Mouse (Mus musculus) kidney, postnatal 0 days (tissue): ENCODE data around the gene Gjd3. TPM values are rescaled to one million over a fixed set of nuclear protein-coding genes. Genes with fewer than 3 reads are reported as not detected.

Source experiments
- ATAC-seq: fragments of 200-750 bp; cut with Nextera tagmentation; replicated peaks from 2 replicates; pipeline ENCODE4 v1.8.0; 2017; ENCODE audit warnings: low read depth, moderate number of reproducible peaks, moderate TSS enrichment, moderate library complexity; ENCODE audit not compliant: low FRiP score
- DNase-seq: peaks from one replicate; pipeline ENCODE4 v3.0.0-alpha.2; 2016; ENCODE audit warnings: low spot score
- H3K27ac ChIP-seq: fragments of 300-500 bp; sonication (generic); 2 replicates; pipeline ENCODE4 v1.5.1; 2014; ENCODE audit warnings: mild to moderate bottlenecking
- H3K27me3 ChIP-seq: fragments of 300-500 bp; sonication (generic); 2 replicates; pipeline ENCODE4 v1.6.1; 2014; ENCODE audit warnings: low read length, mixed read lengths; ENCODE audit not compliant: insufficient read depth
- H3K36me3 ChIP-seq: fragments of 300-500 bp; sonication (generic); 2 replicates; pipeline ENCODE4 v1.6.1; 2014; ENCODE audit warnings: low read length, mixed read lengths; ENCODE audit not compliant: insufficient read depth
- H3K4me1 ChIP-seq: fragments of 300-500 bp; sonication (generic); replicated peaks from 2 replicates; pipeline ENCODE4 v1.6.1; 2014; ENCODE audit warnings: antibody characterized with exemption, low read length, mixed read lengths; ENCODE audit not compliant: insufficient read depth
- H3K4me2 ChIP-seq: fragments of 300-500 bp; sonication (generic); 2 replicates; pipeline ENCODE4 v1.6.1; 2014; ENCODE audit warnings: mild to moderate bottlenecking, low read length, moderate library complexity, mixed read lengths
- H3K4me3 ChIP-seq: fragments of 300-500 bp; sonication (generic); replicated peaks from 2 replicates; pipeline ENCODE4 v1.5.1; 2014; ENCODE audit warnings: low read depth, low read length
- H3K9ac ChIP-seq: fragments of 300-500 bp; sonication (generic); 2 replicates; pipeline ENCODE4 v1.6.1; 2014; ENCODE audit warnings: low read depth, low read length
- H3K9me3 ChIP-seq: fragments of 300-500 bp; sonication (generic); replicated peaks from 2 replicates; pipeline ENCODE4 v1.6.1; 2016; ENCODE audit warnings: low read length, inconsistent platforms, mixed read lengths
- CTCF ChIP-seq: IDR thresholded peaks from 2 replicates; pipeline ENCODE4 v1.5.1; 2016; ENCODE audit warnings: antibody characterized with exemption, low read depth, mild to moderate bottlenecking, moderate library complexity
- WGBS: fragments of 180-500 bp; shearing (Covaris S2); extraction: QIAGEN DNeasy Blood & Tissue Kit; methylation state at CpG from one replicate; pipeline ENCODE4 v1.1.7; 2014; 5-methylcytosine and 5-hydroxymethylcytosine counted together
- polyA plus RNA-seq: library from polyadenylated mRNA; unstranded; fragments of >200 nt; fragmentation: Nextera tagmentation; extraction: Ambion mirVana; gene quantifications from 2 replicates; pipeline ENCODE4 v1.2.1, GENCODE M21; 2015

The Gjd3 gene
- polyA plus RNA-seq, 1 experiment from 2014 or later: 1.1 TPM

DNA sequence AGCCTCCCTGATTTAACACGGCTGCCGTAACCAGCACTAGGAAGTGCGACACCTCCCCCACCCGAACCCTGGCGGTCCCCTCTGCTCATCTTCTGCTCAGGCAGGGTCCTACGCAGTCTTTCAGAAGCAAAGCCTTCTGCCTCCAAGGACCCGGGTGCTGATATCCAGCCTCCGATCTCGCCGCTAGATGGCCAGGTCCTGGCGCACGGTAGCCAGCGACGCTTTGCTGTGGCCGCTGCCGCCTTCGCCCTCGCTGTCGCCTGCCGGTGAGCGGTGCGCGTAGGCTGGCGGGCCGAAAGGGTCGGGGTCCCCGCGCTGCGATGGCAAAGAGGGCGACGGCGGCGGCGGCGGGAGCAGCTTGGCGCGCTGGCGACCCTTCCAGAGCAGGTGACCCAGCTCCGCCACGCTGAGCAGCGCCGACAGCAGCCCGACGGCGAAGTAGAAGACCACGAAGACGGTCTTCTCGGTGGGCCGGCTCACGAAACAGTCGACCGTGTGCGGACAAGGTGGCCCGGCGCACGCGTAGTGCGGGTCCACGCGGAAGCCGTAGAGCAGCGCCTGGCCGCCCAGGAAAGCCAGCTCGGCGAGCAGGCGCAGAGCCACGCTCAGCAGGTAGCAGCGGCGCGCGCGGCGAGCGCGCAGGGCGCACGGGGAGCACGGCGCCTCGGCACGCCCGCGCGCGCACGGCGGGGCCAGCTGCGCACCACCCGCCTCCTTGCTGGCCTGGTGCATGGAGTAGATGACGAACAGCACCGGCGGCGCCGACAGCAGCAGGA is 631 bp downstream of the Gjd3 start:
- peak; percentile 73 for TF ChIP-seq CTCF
- H3K27ac ChIP-seq: no peak overlapping the region
- peak; percentile 86 for DNase-seq
- H3K9me3 ChIP-seq: no peaks in the 10 kb centered on the region
- WGBS: under 1% methylated on average over 88 of the region's 94 CpGs
- no peaks in the 10 kb centered on the region for H3K36me3 ChIP-seq
- peak; percentile 53; the same call in 1 of the 2 replicates for ATAC-seq
- peak overlapping the region; percentile 98 for H3K4me2 ChIP-seq
- peaks cover 6% of the 10 kb centered on the region; the same call in 1 of the 2 replicates for H3K4me1 ChIP-seq
- no peaks in the 10 kb centered on the region; the same call in 1 of the 2 replicates for H3K27me3 ChIP-seq
- H3K9ac ChIP-seq: peak overlapping the region; percentile 57
- peak overlapping the region; percentile 54 for H3K4me3 ChIP-seq

DNA sequence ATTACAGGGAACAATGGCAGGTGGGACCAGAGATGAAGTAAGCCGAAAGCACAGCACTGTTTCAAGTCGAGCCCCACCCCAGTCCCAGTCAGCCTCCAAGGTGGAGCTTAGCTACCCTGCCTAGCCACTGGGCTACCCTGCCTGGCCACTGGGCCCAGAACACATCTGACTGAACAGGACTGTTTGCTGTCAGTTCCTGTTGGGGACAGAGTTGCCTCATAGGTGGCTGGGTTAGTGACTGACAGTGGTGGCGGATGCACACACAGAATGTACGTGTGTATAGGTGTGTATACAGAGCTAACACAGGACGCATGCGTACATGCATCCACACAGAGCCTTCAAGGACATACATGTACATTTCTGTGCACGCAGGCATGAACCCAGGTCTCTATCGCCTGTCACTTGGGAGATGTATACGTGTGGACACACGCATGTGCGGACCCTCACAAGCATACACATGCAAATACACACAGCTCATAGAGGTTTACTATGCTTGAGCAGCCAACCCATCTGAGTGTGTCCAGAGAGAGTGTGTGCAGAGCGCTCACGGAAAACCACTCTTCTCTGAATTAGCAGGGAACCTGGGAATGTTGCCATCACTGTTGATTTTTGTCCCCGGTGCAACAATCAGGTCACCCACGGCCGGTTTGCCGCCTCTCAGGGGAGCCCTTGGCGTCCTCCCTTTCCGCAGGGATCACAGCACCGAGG is 1.4 kb downstream of the Gjd3 start:
- no peaks in the 10 kb centered on the region for H3K36me3 ChIP-seq
- H3K4me2 ChIP-seq: peak overlapping the region; percentile 98
- DNase-seq: no peak
- ATAC-seq: no peak
- no peak overlapping the region for H3K27ac ChIP-seq
- 34% methylated on average over 20 of the region's 20 CpGs for WGBS
- H3K9me3 ChIP-seq: no peaks in the 10 kb centered on the region
- no peaks in the 10 kb centered on the region; the same call in 1 of the 2 replicates for H3K27me3 ChIP-seq
- H3K4me1 ChIP-seq: peaks cover 6% of the 10 kb centered on the region; the same call in 1 of the 2 replicates
- peak overlapping the region; percentile 57 for H3K9ac ChIP-seq
- H3K4me3 ChIP-seq: peak overlapping the region; percentile 54
- TF ChIP-seq CTCF: no peak

GRCm38 (mm10) chr11:98979356-98979755 is 3.5 kb downstream of the Gjd3 start:
- Histone ChIP-seq H3K4me2 (no peak overlapping the region), H3K4me1 (peaks cover 6% of the 10 kb centered on the region; the same call in 1 of the 2 replicates), H3K36me3 (no peaks in the 10 kb centered on the region), H3K27me3 (no peaks in the 10 kb centered on the region; the same call in 1 of the 2 replicates), H3K9me3 (no peaks in the 10 kb centered on the region), H3K9ac (no peak overlapping the region), H3K4me3 (no peak overlapping the region), H3K27ac (no peak overlapping the region)
- no peak for TF ChIP-seq CTCF
- DNase-seq (no peak), ATAC-seq (no peak)
- 76% methylated on average over 4 of the region's 5 CpGs for WGBS

DNA sequence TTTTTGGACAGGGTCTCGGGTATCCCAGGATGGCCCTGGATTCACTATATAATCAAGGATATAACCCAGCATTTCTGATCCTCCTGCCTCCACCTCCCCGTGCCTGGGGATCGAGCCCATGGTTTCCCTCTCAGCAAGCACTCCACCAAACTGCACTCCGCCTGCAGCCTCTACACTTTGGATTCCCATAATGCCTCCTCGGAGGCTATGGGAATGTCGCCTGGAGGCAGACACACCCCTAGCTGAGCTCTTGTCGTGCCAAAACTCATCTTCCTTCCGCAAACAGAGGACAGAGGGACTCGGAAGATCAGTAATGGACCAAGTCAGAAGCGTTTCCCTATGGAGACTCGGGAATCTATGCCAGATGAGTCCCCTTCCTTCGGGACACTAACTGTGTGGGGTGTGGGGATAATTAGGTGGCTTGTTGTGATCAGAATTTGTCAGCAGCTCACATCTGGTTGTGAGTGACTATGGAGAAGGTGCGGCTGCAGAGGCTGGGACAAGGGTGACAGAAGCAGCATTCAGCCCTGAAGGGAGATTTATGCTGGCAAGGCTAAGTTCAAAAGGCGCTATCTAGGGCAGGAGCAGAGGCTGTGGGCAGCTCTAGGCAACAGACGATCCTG is 4.2 kb downstream of the Gjd3 start:
- peaks cover 6% of the 10 kb centered on the region; the same call in 1 of the 2 replicates for H3K4me1 ChIP-seq
- peaks cover 5% of the 10 kb centered on the region for H3K36me3 ChIP-seq
- DNase-seq (no peak), ATAC-seq (no peak)
- TF ChIP-seq CTCF: no peak
- H3K4me3 ChIP-seq: no peak overlapping the region
- no peaks in the 10 kb centered on the region; the same call in 1 of the 2 replicates for H3K27me3 ChIP-seq
- 57% methylated on average over 15 of the region's 15 CpGs for WGBS
- H3K27ac ChIP-seq: no peak overlapping the region
- H3K4me2 ChIP-seq: no peak overlapping the region
- H3K9me3 ChIP-seq: no peaks in the 10 kb centered on the region
- no peak overlapping the region for H3K9ac ChIP-seq

DNA sequence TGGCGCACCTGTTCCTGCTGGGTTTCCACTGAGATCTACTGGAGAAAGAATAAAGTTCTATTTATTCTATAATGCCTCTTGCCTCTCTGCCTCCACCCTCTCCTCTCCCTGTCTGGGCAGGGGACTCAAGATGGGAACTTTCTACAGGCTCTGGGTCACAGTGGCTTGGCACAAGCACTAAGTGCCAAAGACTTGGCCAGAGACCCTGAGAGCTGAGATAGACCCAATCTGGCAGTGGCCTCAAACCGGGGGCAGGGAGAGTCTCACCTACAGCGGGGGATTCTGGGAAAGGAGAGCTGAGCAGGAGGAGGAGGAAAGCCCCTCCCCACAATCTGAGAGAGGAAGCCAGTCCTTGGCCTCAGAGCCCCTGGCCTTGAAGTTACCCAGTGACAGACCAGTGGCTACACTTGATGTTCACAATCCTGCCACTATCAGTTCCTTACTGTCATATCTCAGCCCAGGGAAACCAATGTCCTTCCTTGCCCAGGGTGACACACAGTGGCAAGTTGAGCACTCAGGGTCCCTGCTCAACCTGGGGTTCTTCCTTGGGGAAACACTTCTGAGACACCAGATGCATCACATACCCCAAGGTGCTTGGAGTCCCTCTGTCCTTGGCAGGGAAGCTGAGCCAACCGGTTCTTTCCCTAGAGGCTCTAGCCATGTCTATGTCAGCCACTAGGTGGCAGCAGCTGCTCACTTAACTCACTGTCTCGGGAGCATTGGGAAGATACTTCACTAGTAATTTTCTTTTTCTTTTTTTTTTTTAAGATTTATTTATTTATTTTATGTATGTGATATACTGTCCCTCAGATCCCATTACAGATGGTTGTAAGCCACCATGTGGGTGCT is 7.7 kb downstream of the Gjd3 start:
- 55% methylated on average over 5 of the region's 5 CpGs for WGBS
- H3K9ac ChIP-seq: no peak overlapping the region
- H3K4me1 ChIP-seq: peaks cover 4% of the 10 kb centered on the region
- H3K4me3 ChIP-seq: no peak overlapping the region
- peak; percentile 84 for DNase-seq
- peak; percentile 81 for TF ChIP-seq CTCF
- no peaks in the 10 kb centered on the region for H3K9me3 ChIP-seq
- peaks cover 35% of the 10 kb centered on the region for H3K36me3 ChIP-seq
- no peak overlapping the region for H3K4me2 ChIP-seq
- ATAC-seq: no peak
- no peaks in the 10 kb centered on the region for H3K27me3 ChIP-seq
- H3K27ac ChIP-seq: no peak overlapping the region
